Mouse (Mus musculus) thymus, adult 2 months (tissue): Measurements from ENCODE around the gene AU040320.

Experiments used
- CTCF ChIP-seq: fragments of 200-500 bp; IDR thresholded peaks from 2 replicates; pipeline ENCODE4 v1.5.1; 2012; ENCODE audit warnings: mild to moderate bottlenecking, control low read depth, low read length, moderate library complexity, borderline replicate concordance; ENCODE audit not compliant: control insufficient read depth, poor library complexity, insufficient read depth; ENCODE audit errors: extremely low read depth
- POLR2A ChIP-seq: fragments of 200-500 bp; IDR thresholded peaks from 2 replicates; pipeline ENCODE4 v1.6.1; 2012; ENCODE audit warnings: mild to moderate bottlenecking, low read length, control low read depth, moderate library complexity; ENCODE audit not compliant: control insufficient read depth, poor library complexity, insufficient read depth; ENCODE audit errors: extremely low read depth

DNA sequence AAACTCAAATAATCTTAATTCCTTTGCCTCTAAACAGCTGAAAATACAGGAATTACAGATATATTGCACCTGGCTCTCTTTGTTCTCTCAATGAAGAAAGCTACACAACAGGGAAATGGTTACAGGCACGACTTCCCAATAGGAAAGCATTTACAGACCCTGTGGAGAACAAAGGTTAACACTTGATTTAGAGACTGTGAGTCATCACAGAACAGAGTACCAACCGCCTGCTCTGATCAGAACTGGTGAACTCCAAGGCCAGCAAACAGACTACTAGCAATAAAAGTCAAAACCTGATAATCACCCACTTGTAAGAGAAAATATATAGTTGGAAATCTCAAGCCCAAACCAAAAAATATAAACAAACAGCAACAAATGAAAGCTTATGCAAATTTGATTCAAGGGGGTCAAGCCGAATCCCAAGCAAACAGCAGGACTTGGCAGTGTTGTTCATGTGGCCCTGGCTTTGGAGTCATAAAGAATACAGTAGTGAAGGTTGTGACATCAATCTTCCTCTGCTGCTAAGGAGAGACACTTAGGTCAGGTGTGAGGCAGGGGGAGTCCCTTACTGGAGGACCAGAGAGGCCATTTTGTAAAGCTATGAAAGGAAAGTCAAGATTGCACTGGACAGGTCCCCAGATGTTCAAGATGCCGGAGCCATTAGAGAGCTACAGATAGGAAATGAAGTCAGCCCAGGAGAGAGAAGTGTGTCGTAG is 126.4 kb downstream of the AU040320 start:
- TF ChIP-seq CTCF (no peak), POLR2A (no peak)
